Mouse (Mus musculus) MEL (cell line): ENCODE measurements at regions not wholly inside any gene's neighbourhood (a gene's known extent, or its start where the extent isn't known, plus 50 kb on each side); places are given as distances from the start of the nearest gene placed in this dataset.

Experiments used
- DNase-seq: peaks from one replicate; pipeline ENCODE4 v3.0.0; 2011; ENCODE audit warnings: low read depth, low spot score
- H3K27ac ChIP-seq: 2 replicates; pipeline ENCODE4 v1.5.1; 2012; ENCODE audit warnings: low read depth, mild to moderate bottlenecking, control low read depth, low read length, moderate library complexity; ENCODE audit not compliant: control insufficient read depth
- H3K27me3 ChIP-seq, 2 experiments: fragments of 150-350 bp in 1 of 2; sonication (generic) in 1 of 2; 2 replicates each; pipeline ENCODE4 v1.6.1; 2012; ENCODE audit warnings: low read length in 2 of 2, mild to moderate bottlenecking in 2 of 2, improper control_type of control experiment in 1 of 2, moderate library complexity in 1 of 2; ENCODE audit not compliant: insufficient read depth in 2 of 2, control insufficient read depth in 1 of 2
- H3K36me3 ChIP-seq, 2 experiments: 2 replicates each; pipeline ENCODE4 v1.6.1; 2012 to 2014; ENCODE audit warnings: low read length in 2 of 2, improper control_type of control experiment in 1 of 2, inconsistent platforms in 1 of 2, mild to moderate bottlenecking in 1 of 2; ENCODE audit not compliant: insufficient read depth in 2 of 2, control insufficient read depth in 1 of 2
- H3K4me1 ChIP-seq, 2 experiments: fragments of 150-350 bp in 1 of 2; sonication (generic) in 1 of 2; 2 replicates each; pipeline ENCODE4 v1.6.1; 2012; ENCODE audit warnings: low read length in 2 of 2, improper control_type of control experiment in 1 of 2, mild to moderate bottlenecking in 1 of 2; ENCODE audit not compliant: insufficient read depth in 2 of 2, control insufficient read depth in 1 of 2
- H3K4me3 ChIP-seq, 2 experiments: fragments of 150-350 bp in 1 of 2; sonication (generic) in 1 of 2; 2 replicates each; pipeline ENCODE4 v1.5.1; 2012; ENCODE audit warnings: low read depth in 2 of 2, low read length in 2 of 2, mild to moderate bottlenecking in 2 of 2, moderate library complexity in 2 of 2, control low read depth in 1 of 2, improper control_type of control experiment in 1 of 2; ENCODE audit not compliant: control insufficient read depth in 1 of 2, insufficient read depth in 1 of 2
- H3K79me2 ChIP-seq: 2 replicates; pipeline ENCODE4 v1.6.1; 2012; ENCODE audit warnings: mild to moderate bottlenecking, low read length, moderate library complexity; ENCODE audit not compliant: control insufficient read depth, poor library complexity, insufficient read depth
- H3K9ac ChIP-seq: 2 replicates; pipeline ENCODE4 v1.6.1; 2012; ENCODE audit warnings: low read depth, mild to moderate bottlenecking, control low read depth, low read length, moderate library complexity; ENCODE audit not compliant: control insufficient read depth, poor library complexity, severe bottlenecking
- H3K9me3 ChIP-seq: fragments of 150-350 bp; sonication (generic); replicated peaks from 2 replicates; pipeline ENCODE4 v1.6.1; 2012; ENCODE audit warnings: mild to moderate bottlenecking, low read length, improper control_type of control experiment, moderate library complexity; ENCODE audit not compliant: insufficient read depth
- BHLHE40 ChIP-seq: IDR thresholded peaks from 2 replicates; pipeline ENCODE4 v1.6.1; 2012; ENCODE audit warnings: low read depth, mild to moderate bottlenecking, inconsistent platforms, low read length, improper control_type of control experiment, borderline replicate concordance
- CHD1 ChIP-seq: IDR thresholded peaks from 2 replicates; pipeline ENCODE4 v1.6.1; 2012; ENCODE audit warnings: low read depth, mild to moderate bottlenecking, inconsistent platforms, low read length, improper control_type of control experiment
- CHD2 ChIP-seq: IDR thresholded peaks from 2 replicates; pipeline ENCODE4 v1.6.1; 2011; ENCODE audit warnings: low read length, improper control_type of control experiment
- CTCF ChIP-seq, 3 experiments: IDR thresholded peaks in 2 of 3; conservative IDR thresholded peaks in 1 of 3; 2 replicates each; pipeline ENCODE4 v1.5.1; 2011 to 2012; ENCODE audit warnings: low read length in 3 of 3, low read depth in 2 of 3, mild to moderate bottlenecking in 2 of 3, improper control_type of control experiment in 1 of 3, inconsistent platforms in 1 of 3, mixed read lengths in 1 of 3, moderate library complexity in 1 of 3; ENCODE audit not compliant: control insufficient read depth in 1 of 3, insufficient read depth in 1 of 3, poor library complexity in 1 of 3, severe bottlenecking in 1 of 3
- E2F4 ChIP-seq: IDR thresholded peaks from 2 replicates; pipeline ENCODE4 v1.6.1; 2011; ENCODE audit warnings: low read depth, low read length, improper control_type of control experiment, borderline replicate concordance
- ELF1 ChIP-seq: IDR thresholded peaks from 2 replicates; pipeline ENCODE4 v1.6.1; 2014; ENCODE audit warnings: low read depth, mild to moderate bottlenecking, inconsistent platforms, low read length, improper control_type of control experiment, moderate library complexity
- EP300 ChIP-seq, 2 experiments: IDR thresholded peaks; 2 replicates each; pipeline ENCODE4 v1.6.1; 2011; ENCODE audit warnings: improper control_type of control experiment in 2 of 2, low read length in 2 of 2, low read depth in 1 of 2, mild to moderate bottlenecking in 1 of 2
- KAT2A ChIP-seq: conservative IDR thresholded peaks from 2 replicates; pipeline ENCODE4 v1.6.1; 2012; ENCODE audit warnings: low read depth, low read length, improper control_type of control experiment, inconsistent platforms
- MAX ChIP-seq: IDR thresholded peaks from 2 replicates; pipeline ENCODE4 v1.6.1; 2011; ENCODE audit warnings: low read length, improper control_type of control experiment
- MXI1 ChIP-seq: IDR thresholded peaks from 2 replicates; pipeline ENCODE4 v1.6.1; 2011; ENCODE audit warnings: mild to moderate bottlenecking, low read depth, low read length, improper control_type of control experiment
- NELFE ChIP-seq: IDR thresholded peaks from 2 replicates; pipeline ENCODE4 v1.6.1; 2011; ENCODE audit warnings: low read depth, low read length, improper control_type of control experiment
- POLR2AphosphoS5 ChIP-seq: IDR thresholded peaks from 2 replicates; pipeline ENCODE4 v1.6.1; 2012; ENCODE audit warnings: low read depth, borderline replicate concordance, mild to moderate bottlenecking, inconsistent platforms, low read length, moderate library complexity, mixed read lengths
- RAD21 ChIP-seq: IDR thresholded peaks from 2 replicates; pipeline ENCODE4 v1.6.1; 2011; ENCODE audit warnings: mild to moderate bottlenecking, low read depth, low read length, improper control_type of control experiment
- SMC3 ChIP-seq: IDR thresholded peaks from 2 replicates; pipeline ENCODE4 v1.6.1; 2011; ENCODE audit warnings: low read depth, low read length, improper control_type of control experiment
- TCF12 ChIP-seq: IDR thresholded peaks from 2 replicates; pipeline ENCODE4 v1.6.1; 2014; ENCODE audit warnings: low read depth, mild to moderate bottlenecking, inconsistent platforms, low read length, improper control_type of control experiment, moderate library complexity
- UBTF ChIP-seq: IDR thresholded peaks from 2 replicates; pipeline ENCODE4 v1.6.1; 2012; ENCODE audit warnings: low read depth, mild to moderate bottlenecking, inconsistent platforms, low read length, improper control_type of control experiment, moderate library complexity, borderline replicate concordance; ENCODE audit not compliant: insufficient read depth
- USF1 ChIP-seq: IDR thresholded peaks from 2 replicates; pipeline ENCODE4 v1.6.1; 2014; ENCODE audit warnings: low read depth, mild to moderate bottlenecking, inconsistent platforms, low read length, improper control_type of control experiment, moderate library complexity
- ZC3H11A ChIP-seq: IDR thresholded peaks from 2 replicates; pipeline ENCODE4 v1.6.1; 2012; ENCODE audit warnings: low read depth, mild to moderate bottlenecking, inconsistent platforms, low read length, improper control_type of control experiment
- ZKSCAN1 ChIP-seq: IDR thresholded peaks from 2 replicates; pipeline ENCODE4 v1.6.1; 2012; ENCODE audit warnings: low read depth, mild to moderate bottlenecking, inconsistent platforms, low read length, improper control_type of control experiment, moderate library complexity
- ZMIZ1 ChIP-seq: IDR thresholded peaks from 2 replicates; pipeline ENCODE4 v1.6.1; 2012; ENCODE audit warnings: low read depth, mild to moderate bottlenecking, inconsistent platforms, low read length, improper control_type of control experiment, moderate library complexity
- ZNF384 ChIP-seq: IDR thresholded peaks from 2 replicates; pipeline ENCODE4 v1.6.1; 2012; ENCODE audit warnings: low read depth, mild to moderate bottlenecking, inconsistent platforms, low read length, improper control_type of control experiment

GRCm38 (mm10) chr10:17656305-17656704 lies 66.7 kb upstream of the Cited2 start:
- Histone ChIP-seq H3K4me3 (no peak overlapping the region), H3K9ac (no peak overlapping the region)
- TF ChIP-seq E2F4 (no peak), TCF12 (no peak), NELFE (no peak), SMC3 (no peak), BHLHE40 (no peak), USF1 (no peak), KAT2A (no peak), ZNF384 (no peak), ZMIZ1 (no peak), ZKSCAN1 (no peak), ELF1 (no peak), RAD21 (no peak)
- TF ChIP-seq, all 39 proteins: peak for 0
- Histone ChIP-seq H3K27me3 (no peaks in the 10 kb centered on the region), H3K9me3 (no peaks in the 10 kb centered on the region), H3K27ac (no peak overlapping the region), H3K4me1 (peaks cover 0 to 3% of the 10 kb centered on the region in 2 experiments; a peak in 1 of 4 replicates), H3K79me2 (no peaks in the 10 kb centered on the region), H3K36me3 (peaks cover 0 to 2% of the 10 kb centered on the region in 2 experiments; a peak in 1 of 4 replicates)
- DNase-seq = no peak

- H3K36me3 ChIP-seq = peaks cover 0 to 2% of the 10 kb centered on the region in 2 experiments; a peak in 1 of 4 replicates
- no peak overlapping the region for H3K4me3 ChIP-seq
- H3K27ac ChIP-seq = no peak overlapping the region
- DNase-seq = no peak
- no peak overlapping the region for H3K9ac ChIP-seq
- no peak for TF ChIP-seq ZC3H11A
- no peaks in the 10 kb centered on the region for H3K9me3 ChIP-seq
- no peaks in the 10 kb centered on the region for H3K79me2 ChIP-seq
- peaks cover 0 to 3% of the 10 kb centered on the region in 2 experiments; a peak in 1 of 4 replicates for H3K4me1 ChIP-seq
- H3K27me3 ChIP-seq = no peaks in the 10 kb centered on the region
These were observed 66.0 kb upstream of the Cited2 start for GRCm38 (mm10) chr10:17656872-17657482.

- TF ChIP-seq CTCF (IDR thresholded peaks at IDR 0.05 in 2 of 3, conservative IDR thresholded peaks at IDR 0.05 in 1 of 3; ENCODE audit: control insufficient read depth in 1 of 3, insufficient read depth in 1 of 3, low read depth in 2 of 3, low read length in 3 of 3, poor library complexity in 1 of 3, severe bottlenecking in 1 of 3) = no peak
- TF ChIP-seq NELFE = no peak
- TF ChIP-seq MXI1 = no peak
- TF ChIP-seq UBTF = no peak
- TF ChIP-seq USF1 = no peak
- TF ChIP-seq CHD1 = no peak
- TF ChIP-seq EP300 (IDR thresholded peaks at IDR 0.05; ENCODE audit: low read depth in 1 of 2, low read length in 2 of 2) = no peak
- TF ChIP-seq MAX = no peak
- no peak for TF ChIP-seq CHD2
- TF ChIP-seq ZKSCAN1 = no peak
- TF ChIP-seq KAT2A = no peak
- TF ChIP-seq POLR2AphosphoS5 = no peak
- no peak for TF ChIP-seq BHLHE40
- TF ChIP-seq, all 39 proteins: peak for 0
- no peak overlapping the region for H3K9ac ChIP-seq
- no peaks in the 10 kb centered on the region for H3K4me1 ChIP-seq
- H3K36me3 ChIP-seq = no peaks in the 10 kb centered on the region
- no peak overlapping the region for H3K27ac ChIP-seq
- H3K27me3 ChIP-seq = no peaks in the 10 kb centered on the region
- no peaks in the 10 kb centered on the region for H3K79me2 ChIP-seq
- DNase-seq = no peak
- H3K9me3 ChIP-seq = no peaks in the 10 kb centered on the region
- no peak overlapping the region for H3K4me3 ChIP-seq
These were observed 63.4 kb upstream of the Cited2 start for GRCm38 (mm10) chr10:17659575-17659974.
